Mouse (Mus musculus) heart, embryonic 12.5 days (tissue): ENCODE measurements around the gene Synpr. TPM values are rescaled to one million over a fixed set of nuclear protein-coding genes. Genes with fewer than 3 reads are reported as not detected.

Source experiments
- ATAC-seq: fragments of 200-750 bp; cut with Nextera tagmentation; 2 replicates; pipeline ENCODE4 v1.8.0; 2017; ENCODE audit warnings: moderate TSS enrichment, moderate library complexity; ENCODE audit not compliant: insufficient number of reproducible peaks, low FRiP score
- H3K27ac ChIP-seq: fragments of 300-500 bp; sonication (generic); 2 replicates; pipeline ENCODE4 v1.5.1; 2016; ENCODE audit warnings: mild to moderate bottlenecking, moderate library complexity; ENCODE audit not compliant: poor library complexity, severe bottlenecking
- H3K27me3 ChIP-seq: fragments of 300-500 bp; sonication (generic); replicated peaks from 2 replicates; pipeline ENCODE4 v1.6.1; 2016; ENCODE audit warnings: mild to moderate bottlenecking, moderate library complexity
- H3K36me3 ChIP-seq: fragments of 300-500 bp; sonication (generic); 2 replicates; pipeline ENCODE4 v1.6.1; 2016; ENCODE audit warnings: mild to moderate bottlenecking, moderate library complexity
- H3K4me1 ChIP-seq: fragments of 300-500 bp; sonication (generic); replicated peaks from 2 replicates; pipeline ENCODE4 v1.6.1; 2016; ENCODE audit warnings: mild to moderate bottlenecking
- H3K4me2 ChIP-seq: fragments of 300-500 bp; sonication (generic); 2 replicates; pipeline ENCODE4 v1.6.1; 2016; ENCODE audit warnings: mild to moderate bottlenecking, moderate library complexity
- H3K4me3 ChIP-seq: fragments of 300-500 bp; sonication (generic); 2 replicates; pipeline ENCODE4 v1.5.1; 2016; ENCODE audit warnings: mild to moderate bottlenecking
- H3K9ac ChIP-seq: fragments of 300-500 bp; sonication (generic); 2 replicates; pipeline ENCODE4 v1.6.1; 2016; ENCODE audit warnings: mild to moderate bottlenecking, moderate library complexity
- H3K9me3 ChIP-seq: fragments of 300-500 bp; sonication (generic); replicated peaks from 2 replicates; pipeline ENCODE4 v1.6.1; 2016; ENCODE audit warnings: mild to moderate bottlenecking, moderate library complexity
- WGBS: fragments of 180-500 bp; shearing (Covaris S2); methylation state at CpG from one replicate; pipeline ENCODE4 v1.1.7; 2016; 5-methylcytosine and 5-hydroxymethylcytosine counted together
- polyA plus RNA-seq: library from polyadenylated mRNA; unstranded; fragments of >200 nt; fragmentation: Nextera tagmentation; extraction: Ambion mirVana; gene quantifications from 2 replicates; pipeline ENCODE4 v1.2.1, GENCODE M21; 2016

The Synpr gene
- polyA plus RNA-seq, 1 experiment from 2014 or later = 0.64 TPM

DNA sequence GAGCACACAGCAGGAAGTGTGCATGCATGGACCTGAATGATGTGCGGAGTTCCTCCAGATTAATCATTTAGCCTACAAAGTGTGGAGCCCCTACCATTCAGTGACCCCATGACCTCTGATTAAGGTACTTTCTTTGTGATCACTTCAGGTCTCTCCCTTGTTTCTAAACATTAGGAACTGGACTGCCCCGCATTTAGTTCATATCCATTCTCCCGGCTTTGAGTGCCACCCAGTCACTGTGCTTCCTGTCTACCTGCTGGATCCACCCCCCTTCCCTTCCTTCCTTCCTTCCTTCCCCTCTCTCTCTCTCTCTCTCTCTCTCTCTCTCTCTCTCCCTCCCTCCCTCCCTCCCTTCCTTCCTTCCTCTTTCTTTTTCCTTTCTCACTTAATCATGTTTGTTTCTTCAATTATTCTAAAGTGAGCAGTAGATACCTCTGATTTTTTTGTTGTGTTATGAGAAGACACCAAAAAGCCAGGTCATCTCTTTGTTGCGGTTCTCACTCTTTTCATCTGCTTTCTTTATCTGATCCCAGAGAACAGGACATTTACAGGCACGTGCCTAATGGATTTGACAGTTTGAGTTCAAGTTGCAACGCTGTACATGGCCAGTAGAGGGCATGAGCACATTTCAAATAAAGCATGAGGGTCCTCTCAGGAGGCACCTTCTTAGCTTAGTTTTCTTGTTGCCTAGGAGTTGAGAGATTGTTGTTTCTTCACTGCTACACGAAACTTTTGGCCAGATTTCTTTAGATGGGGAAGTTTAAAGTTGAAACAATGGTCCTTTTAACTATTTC lies 71.2 kb downstream of the Synpr start:
- Histone ChIP-seq H3K27ac (no peak overlapping the region), H3K9ac (no peak overlapping the region), H3K4me1 (no peaks in the 10 kb centered on the region), H3K27me3 (no peaks in the 10 kb centered on the region), H3K36me3 (no peaks in the 10 kb centered on the region), H3K4me2 (no peak overlapping the region), H3K4me3 (no peak overlapping the region), H3K9me3 (no peaks in the 10 kb centered on the region)
- 21% methylated on average over 7 of the region's 7 CpGs for WGBS
- no peak for ATAC-seq

GRCm38 (mm10) chr14:13357101-13357667 lies 72.6 kb downstream of the Synpr start:
- no peaks in the 10 kb centered on the region for H3K4me1 ChIP-seq
- H3K27ac ChIP-seq = no peak overlapping the region
- no peaks in the 10 kb centered on the region for H3K9me3 ChIP-seq
- no peak for ATAC-seq
- no peak overlapping the region for H3K4me3 ChIP-seq
- 72% methylated on average over 5 of the region's 5 CpGs for WGBS
- no peak overlapping the region for H3K9ac ChIP-seq
- H3K4me2 ChIP-seq = no peak overlapping the region
- H3K36me3 ChIP-seq = no peaks in the 10 kb centered on the region
- no peaks in the 10 kb centered on the region for H3K27me3 ChIP-seq

DNA sequence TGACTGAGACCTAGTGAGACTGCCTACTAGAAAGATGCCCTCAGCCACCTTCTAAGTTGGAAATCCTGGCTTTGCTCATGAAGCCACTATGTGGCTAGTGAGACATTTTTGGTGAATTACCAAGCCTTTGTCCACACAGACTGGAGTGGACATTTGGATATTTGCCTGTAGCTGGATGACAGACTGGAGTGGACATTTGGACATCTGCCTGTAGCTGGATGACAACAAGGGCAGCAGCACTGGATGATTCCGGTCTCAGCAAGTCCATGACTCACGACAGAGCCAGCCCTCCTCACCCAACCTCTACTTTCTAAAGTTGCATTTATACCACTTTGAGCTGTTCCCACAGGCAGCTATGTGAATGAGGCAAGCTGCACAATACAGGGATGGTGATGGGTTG lies 73.5 kb downstream of the Synpr start:
- no peaks in the 10 kb centered on the region for H3K36me3 ChIP-seq
- no peak overlapping the region for H3K4me2 ChIP-seq
- H3K9me3 ChIP-seq = no peaks in the 10 kb centered on the region
- H3K4me1 ChIP-seq = no peaks in the 10 kb centered on the region
- no peak overlapping the region for H3K9ac ChIP-seq
- 72% methylated on average over 2 of the region's 2 CpGs for WGBS
- no peak overlapping the region for H3K27ac ChIP-seq
- H3K27me3 ChIP-seq = no peaks in the 10 kb centered on the region
- H3K4me3 ChIP-seq = no peak overlapping the region
- no peak for ATAC-seq

DNA sequence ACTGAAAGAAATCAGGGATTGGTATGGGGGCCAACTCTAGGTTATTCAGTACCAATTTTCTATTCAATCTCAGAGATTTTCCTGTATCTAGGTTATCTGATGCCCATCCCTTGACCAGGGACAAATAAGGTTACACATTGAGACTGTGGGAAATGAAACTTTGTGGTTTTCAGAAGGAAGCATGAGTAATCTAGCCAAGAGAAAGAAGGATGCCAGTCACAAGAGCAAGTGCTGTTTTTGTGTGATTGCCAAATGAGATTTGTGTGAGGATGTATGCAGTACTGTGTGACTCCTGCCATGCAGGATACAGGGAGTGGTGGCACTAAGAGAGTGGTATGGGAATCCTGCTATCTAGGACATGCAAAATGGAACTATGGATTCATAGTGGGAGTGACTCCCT lies 76.6 kb downstream of the Synpr start:
- Histone ChIP-seq H3K4me1 (no peaks in the 10 kb centered on the region), H3K9ac (no peak overlapping the region), H3K27ac (no peak overlapping the region), H3K36me3 (no peaks in the 10 kb centered on the region), H3K4me3 (no peak overlapping the region), H3K9me3 (no peaks in the 10 kb centered on the region), H3K27me3 (no peaks in the 10 kb centered on the region), H3K4me2 (no peak overlapping the region)
- ATAC-seq = no peak

DNA sequence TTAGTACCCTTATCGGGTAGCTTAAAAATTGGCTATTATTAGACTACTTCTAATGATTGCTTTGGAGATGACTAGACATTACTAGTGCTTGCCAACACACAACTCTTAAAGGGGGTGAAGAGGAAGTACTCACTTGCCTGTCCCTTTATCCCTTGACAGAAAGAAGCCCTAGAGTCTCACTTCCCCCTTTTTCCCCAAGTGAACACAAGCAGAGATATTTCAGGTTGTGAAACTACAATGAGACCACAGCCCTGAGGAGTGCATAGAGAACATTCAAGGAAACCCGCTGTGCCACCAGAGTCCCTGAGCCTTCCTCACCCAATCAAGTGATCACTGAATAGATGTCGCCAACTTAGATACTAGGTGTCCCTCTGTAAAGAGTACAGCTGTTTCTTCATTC lies 77.1 kb downstream of the Synpr start:
- Histone ChIP-seq H3K27ac (no peak overlapping the region), H3K9ac (no peak overlapping the region), H3K4me3 (no peak overlapping the region), H3K27me3 (no peaks in the 10 kb centered on the region), H3K4me2 (no peak overlapping the region), H3K36me3 (no peaks in the 10 kb centered on the region), H3K9me3 (no peaks in the 10 kb centered on the region), H3K4me1 (no peaks in the 10 kb centered on the region)
- no peak for ATAC-seq
- 79% methylated on average over 3 of the region's 3 CpGs for WGBS

DNA sequence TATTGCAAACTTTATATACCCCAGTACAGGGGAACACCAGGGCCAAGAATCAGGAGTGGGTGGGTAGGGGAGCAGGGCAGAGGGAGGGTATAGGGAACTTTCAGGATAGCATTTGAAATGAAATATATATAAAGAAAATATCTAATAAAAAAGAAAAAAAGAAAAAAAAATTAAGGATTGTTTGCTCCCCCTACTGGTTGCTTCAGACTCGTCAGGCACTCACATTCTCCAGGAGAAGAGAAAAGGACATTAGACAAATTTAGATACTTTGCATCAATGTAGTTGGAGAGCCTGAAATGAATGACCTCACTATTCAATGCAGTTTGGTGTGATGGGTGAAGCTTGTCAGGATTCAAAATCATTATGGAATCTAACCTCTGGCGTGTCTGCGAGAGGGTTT lies 83.7 kb downstream of the Synpr start:
- 66% methylated on average over 3 of the region's 3 CpGs for WGBS
- no peaks in the 10 kb centered on the region for H3K9me3 ChIP-seq
- no peaks in the 10 kb centered on the region for H3K4me1 ChIP-seq
- H3K27me3 ChIP-seq = no peaks in the 10 kb centered on the region
- no peaks in the 10 kb centered on the region for H3K36me3 ChIP-seq
- no peak overlapping the region for H3K9ac ChIP-seq
- no peak overlapping the region for H3K27ac ChIP-seq
- no peak for ATAC-seq
- H3K4me2 ChIP-seq = no peak overlapping the region
- H3K4me3 ChIP-seq = no peak overlapping the region

GRCm38 (mm10) chr14:13389081-13389480 lies 104.5 kb downstream of the Synpr start:
- Histone ChIP-seq H3K9ac (no peak overlapping the region), H3K4me2 (no peak overlapping the region), H3K36me3 (no peaks in the 10 kb centered on the region), H3K27ac (no peak overlapping the region), H3K4me1 (no peaks in the 10 kb centered on the region), H3K27me3 (no peaks in the 10 kb centered on the region), H3K4me3 (no peak overlapping the region), H3K9me3 (no peaks in the 10 kb centered on the region)
- 77% methylated on average over 7 of the region's 7 CpGs for WGBS
- no peak for ATAC-seq

GRCm38 (mm10) chr14:13389954-13390353 lies 105.4 kb downstream of the Synpr start:
- no peaks in the 10 kb centered on the region for H3K4me1 ChIP-seq
- H3K9ac ChIP-seq = no peak overlapping the region
- H3K27me3 ChIP-seq = no peaks in the 10 kb centered on the region
- no peak overlapping the region for H3K4me3 ChIP-seq
- no peak for ATAC-seq
- no peaks in the 10 kb centered on the region for H3K9me3 ChIP-seq
- no peak overlapping the region for H3K27ac ChIP-seq
- no peaks in the 10 kb centered on the region for H3K36me3 ChIP-seq
- WGBS = 67% methylated on average over 5 of the region's 5 CpGs
- no peak overlapping the region for H3K4me2 ChIP-seq

DNA sequence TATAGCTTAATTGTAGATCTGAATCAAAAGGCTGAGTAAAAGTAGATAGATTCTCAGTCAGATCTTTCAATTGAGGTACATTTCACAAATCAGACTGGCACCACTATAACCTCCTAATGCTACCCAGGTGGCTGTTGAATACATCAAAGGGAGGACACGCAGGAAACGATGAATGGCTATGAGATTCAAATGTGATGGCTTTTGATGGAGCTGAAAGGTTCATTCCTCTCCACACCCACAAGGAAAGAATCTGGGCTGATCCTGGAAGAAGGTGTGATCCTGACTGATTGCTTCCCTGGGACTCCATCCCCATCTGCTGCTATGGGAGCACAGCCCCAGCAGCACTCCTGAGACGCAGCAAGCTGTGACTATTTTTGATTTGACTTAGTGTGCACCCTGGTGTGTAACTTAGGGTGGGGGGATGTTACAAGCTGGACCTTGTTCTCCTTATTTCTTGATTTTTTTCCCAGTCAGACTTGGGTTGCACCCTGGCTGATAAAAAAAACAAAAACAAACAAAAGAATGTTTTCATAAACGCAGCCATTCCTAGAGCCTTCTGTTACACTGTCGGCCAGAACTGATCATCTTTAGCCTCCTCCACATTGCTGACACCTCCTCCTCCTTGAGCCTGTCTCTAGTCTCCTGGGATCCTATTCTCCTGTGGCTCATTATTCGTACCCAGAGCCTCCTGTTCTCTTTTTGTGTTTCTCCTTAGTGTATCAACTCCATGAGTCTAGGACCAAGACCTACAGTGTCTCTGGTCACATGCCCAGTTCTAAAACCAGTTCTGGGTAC lies 114.8 kb downstream of the Synpr start:
- Histone ChIP-seq H3K27me3 (no peaks in the 10 kb centered on the region), H3K4me2 (no peak overlapping the region), H3K36me3 (no peaks in the 10 kb centered on the region), H3K4me1 (no peaks in the 10 kb centered on the region), H3K4me3 (no peak overlapping the region), H3K9ac (no peak overlapping the region), H3K27ac (no peak overlapping the region), H3K9me3 (no peaks in the 10 kb centered on the region)
- no peak for ATAC-seq
- 29% methylated on average over 6 of the region's 6 CpGs for WGBS

DNA sequence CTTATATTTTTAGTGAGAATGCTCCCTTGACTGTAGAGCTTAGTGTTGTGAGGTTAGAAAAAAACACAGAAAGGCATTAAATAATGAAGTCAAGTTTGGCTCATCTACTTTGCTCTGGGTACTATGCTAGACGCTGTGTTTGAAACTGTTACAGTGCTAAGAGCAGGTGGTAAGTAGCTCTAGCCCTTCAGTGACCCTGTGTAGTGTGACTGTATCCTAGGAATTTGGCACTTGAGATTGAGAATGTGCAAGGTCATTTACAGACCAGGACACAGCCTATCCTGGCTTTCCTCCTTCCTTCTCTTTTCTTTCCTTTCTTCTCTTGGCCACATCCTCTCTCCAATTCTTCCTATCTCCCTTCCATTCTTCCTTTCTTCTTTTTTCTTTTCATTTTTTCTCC lies 127.1 kb downstream of the Synpr start:
- no peak for ATAC-seq

DNA sequence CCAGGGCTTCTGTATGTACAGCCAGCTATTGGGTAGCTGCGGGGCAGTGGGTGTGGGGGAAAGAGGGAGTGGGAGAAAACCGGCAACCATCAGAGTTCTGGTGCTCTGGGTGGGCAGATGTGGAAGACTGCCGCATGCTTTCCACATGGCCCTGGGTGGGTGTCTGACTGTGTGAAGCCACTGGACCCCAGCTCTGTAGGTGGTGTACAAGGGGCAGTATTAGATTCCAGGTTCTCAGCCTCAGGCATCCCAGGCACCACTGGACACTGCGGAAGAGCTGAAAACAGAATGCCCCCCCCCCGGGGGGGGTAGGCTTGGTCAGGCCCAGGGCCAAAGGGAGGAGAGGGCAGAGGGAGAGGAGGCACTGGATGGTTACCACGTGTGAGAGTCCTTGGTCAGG lies 156.1 kb downstream of the Synpr start:
- Histone ChIP-seq H3K4me3 (no peak overlapping the region), H3K36me3 (no peaks in the 10 kb centered on the region), H3K27ac (no peak overlapping the region), H3K9ac (no peak overlapping the region), H3K4me2 (no peak overlapping the region), H3K4me1 (no peaks in the 10 kb centered on the region), H3K27me3 (no peaks in the 10 kb centered on the region), H3K9me3 (no peaks in the 10 kb centered on the region)
- WGBS = 75% methylated on average over 6 of the region's 6 CpGs
- ATAC-seq = no peak

More for the DNA sequence above, 127.1 kb downstream of the Synpr start:
- no peaks in the 10 kb centered on the region for H3K36me3 ChIP-seq
- WGBS = 52% methylated on average over 1 of the region's 1 CpGs
- no peaks in the 10 kb centered on the region for H3K4me1 ChIP-seq
- no peak overlapping the region for H3K9ac ChIP-seq
- H3K27ac ChIP-seq = no peak overlapping the region
- no peak overlapping the region for H3K4me2 ChIP-seq
- no peaks in the 10 kb centered on the region for H3K27me3 ChIP-seq
- no peaks in the 10 kb centered on the region for H3K9me3 ChIP-seq
- H3K4me3 ChIP-seq = no peak overlapping the region
